Mouse (Mus musculus): ENCODE measurements around the gene Siae.

Siae gene

DNA sequence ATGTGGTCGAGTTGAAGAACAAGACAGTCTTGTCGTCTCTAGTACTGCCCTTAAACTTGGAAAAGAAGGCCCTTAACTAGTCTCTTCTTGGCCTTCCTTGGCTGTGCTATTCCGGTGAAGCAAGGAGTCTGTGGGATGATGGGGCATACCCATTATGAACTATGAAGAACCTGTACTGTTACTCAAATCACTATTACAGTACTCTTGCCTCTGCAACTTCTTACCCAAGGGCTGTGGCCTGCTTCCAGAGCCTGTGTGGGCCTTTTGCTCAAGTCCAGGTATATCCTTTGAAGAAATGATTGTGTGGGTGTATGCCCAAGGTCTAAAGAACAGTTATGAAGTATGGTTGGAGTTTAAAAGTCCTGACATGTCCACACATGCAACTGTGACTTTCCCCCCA, 114.8 kb downstream of the Siae start:
- no peak for DNase-seq (ENCODE audit: extremely low spot score, low spot score)

DNA sequence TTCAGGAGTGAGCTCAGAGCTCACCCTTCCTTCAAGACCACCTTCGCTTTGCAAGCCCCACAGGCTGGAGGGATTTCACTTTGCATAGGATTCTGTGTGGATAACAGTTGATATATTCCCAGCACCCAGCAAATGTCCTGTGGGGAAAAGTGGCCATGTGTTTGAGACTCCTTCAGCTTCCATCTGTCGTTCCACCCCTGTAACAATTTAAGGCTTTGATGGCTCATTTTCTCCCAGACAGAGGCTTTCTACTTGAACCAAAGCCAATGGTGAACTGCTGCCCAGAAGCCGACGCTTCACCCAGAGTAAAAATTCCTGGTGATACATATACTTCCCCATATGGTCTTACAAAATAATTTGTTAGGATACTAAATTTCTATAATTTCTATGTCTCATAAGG, 119.8 kb downstream of the Siae start:
- DNase-seq (ENCODE audit: extremely low spot score, low spot score): no peak

DNA sequence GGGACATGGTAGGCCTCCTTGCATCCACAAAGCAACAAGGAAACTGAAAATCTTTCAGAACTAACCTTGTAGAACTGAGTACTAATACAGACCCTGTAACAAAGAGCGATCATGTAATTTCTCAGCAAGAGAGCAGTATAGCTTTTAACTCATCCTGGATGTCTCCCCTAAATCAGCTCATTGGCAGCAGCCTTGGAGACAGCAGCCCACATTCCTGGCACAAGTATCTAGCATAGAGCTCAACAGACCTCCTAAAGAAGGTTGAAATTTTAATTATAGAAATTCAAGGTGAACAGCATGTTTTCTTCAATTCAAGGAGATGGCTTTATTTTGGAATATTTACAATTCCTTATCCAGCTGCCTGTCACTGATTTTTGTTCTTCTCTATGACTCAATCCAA, 125.6 kb downstream of the Siae start:
- DNase-seq (ENCODE audit: extremely low spot score, low spot score): no peak

DNA sequence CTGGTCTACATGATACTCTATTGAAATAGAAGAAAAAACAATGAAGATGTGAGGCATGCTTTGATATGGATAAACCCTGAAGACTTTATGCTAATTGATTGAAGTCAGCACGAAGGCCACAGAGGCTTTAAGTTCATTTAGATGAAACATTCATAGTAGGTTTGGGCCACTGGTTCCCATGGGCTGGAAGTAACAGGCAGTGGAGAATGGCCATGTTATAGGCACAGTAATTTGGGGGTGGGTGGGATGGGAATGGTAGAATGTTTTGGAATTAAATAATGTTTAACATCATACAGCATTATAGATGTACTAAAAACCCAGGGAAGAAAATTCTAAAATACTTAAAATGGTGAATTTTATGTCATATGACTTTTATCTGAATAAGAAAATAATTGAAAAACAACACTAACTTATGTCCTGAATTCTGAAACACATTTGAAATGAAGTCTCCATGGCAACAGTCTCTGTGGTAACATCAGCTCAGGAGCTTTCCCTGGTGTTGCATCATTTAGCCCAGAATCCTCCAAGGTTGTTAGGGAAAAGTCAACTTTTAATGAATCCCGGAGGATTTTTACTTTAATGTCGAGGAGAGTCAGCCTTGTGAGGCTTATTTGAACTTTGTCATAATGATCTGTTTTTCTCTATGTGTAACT, 131.9 kb downstream of the Siae start:
- no peak for DNase-seq (ENCODE audit: extremely low spot score, low spot score)

DNA sequence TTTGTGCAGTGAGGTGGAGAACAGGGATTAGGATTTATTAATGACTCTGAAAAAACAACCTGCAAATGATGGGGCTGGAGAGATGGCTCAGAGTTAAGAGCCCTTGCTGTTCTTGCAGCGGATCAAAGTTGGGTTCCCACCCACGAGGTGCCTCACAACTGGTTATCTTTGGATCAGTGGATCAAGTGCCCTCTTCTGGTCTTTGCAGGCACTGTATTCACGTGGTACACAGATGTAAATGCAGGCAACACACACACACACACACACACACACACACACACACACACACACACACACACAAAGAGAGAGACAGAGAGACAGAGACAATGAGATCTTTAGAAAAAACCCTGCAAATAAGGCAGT, 132.4 kb downstream of the Siae start:
- DNase-seq (ENCODE audit: extremely low spot score, low spot score): no peak

DNA sequence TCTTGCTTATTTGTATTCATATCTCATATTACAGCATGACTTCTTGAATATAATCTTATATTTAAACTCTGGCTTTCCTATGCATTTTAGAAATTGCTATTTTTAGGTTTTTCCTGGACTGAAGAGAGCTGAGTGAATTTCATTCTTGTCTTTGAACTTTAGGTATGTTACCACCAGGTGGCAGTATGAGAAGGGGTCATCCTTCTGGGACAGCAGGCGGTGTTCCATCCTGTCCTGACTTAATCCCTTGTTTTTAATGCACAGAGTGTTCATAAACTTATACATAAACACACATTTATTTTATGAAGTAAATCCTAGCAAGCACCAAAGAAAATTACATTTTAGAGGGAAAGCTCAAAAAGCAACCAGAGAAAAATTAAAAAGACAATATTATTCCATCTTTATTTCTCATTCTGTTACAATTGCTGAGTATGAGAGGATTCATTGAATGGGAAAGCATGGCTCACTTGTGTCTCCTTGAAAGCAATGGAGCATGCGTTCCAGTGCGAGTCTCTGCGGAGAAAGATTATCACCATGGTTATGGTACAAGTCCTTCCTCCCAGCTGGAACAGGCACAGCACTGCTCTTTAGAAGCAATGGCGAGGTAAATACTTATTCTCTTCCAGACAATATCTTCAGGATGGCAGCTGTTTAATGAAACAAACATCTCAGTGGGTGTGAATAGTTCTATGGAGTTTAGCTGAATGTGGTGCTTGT, 134.6 kb downstream of the Siae start:
- no peak for DNase-seq (ENCODE audit: extremely low spot score, low spot score)
